Mouse (Mus musculus) cerebellum, adult 2 months (tissue): Measurements from ENCODE around the gene Arl5a.

ENCODE experiments used
- CTCF ChIP-seq: fragments of 200-500 bp; IDR thresholded peaks from 2 replicates; pipeline ENCODE4 v1.5.1; 2011; ENCODE audit warnings: low read depth, mild to moderate bottlenecking, control low read depth, low read length, moderate library complexity, borderline replicate concordance; ENCODE audit not compliant: insufficient read depth
- POLR2A ChIP-seq: fragments of 200-500 bp; IDR thresholded peaks from 2 replicates; pipeline ENCODE4 v1.6.1; 2011; ENCODE audit warnings: low read length, control low read depth, borderline replicate concordance; ENCODE audit not compliant: insufficient read depth

DNA sequence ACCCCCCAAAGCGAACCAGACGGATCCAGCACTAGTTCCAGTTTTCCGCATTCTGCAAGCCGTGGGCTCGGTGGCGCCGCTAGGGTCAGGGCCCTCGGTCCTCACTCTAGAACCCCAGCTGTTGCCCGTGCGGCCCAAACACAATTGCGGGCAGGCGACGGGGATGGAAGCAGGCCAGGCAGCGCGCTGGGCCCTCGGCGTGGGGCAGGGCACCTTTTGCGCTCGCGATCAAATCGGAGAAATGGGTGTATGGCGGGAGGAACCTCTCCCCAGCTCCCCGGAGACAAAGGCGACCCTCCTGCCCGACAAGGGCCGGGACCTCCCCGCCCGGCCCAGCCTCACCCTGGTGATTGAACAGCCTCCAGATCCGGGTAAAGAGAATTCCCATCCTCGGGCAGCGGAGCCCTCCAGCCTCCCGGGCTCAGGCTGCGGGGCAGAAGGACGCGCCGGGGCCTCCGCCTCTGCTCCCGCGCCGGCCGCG lies 413 bp downstream of the Arl5a start:
- no peak for TF ChIP-seq CTCF
- no peak for TF ChIP-seq POLR2A
